Mouse (Mus musculus) layer of hippocampus, adult 2 months (tissue): ENCODE results near the gene Tmem138. TPM values are rescaled to one million over a fixed set of nuclear protein-coding genes. Genes with fewer than 3 reads are reported as not detected.

Source experiments
- DNase-seq, 2 experiments: peaks; one replicate each; pipeline ENCODE4 v3.0.0; 2022; ENCODE audit warnings: low spot score in 2 of 2
- H3K27ac ChIP-seq: fragments of 200-600 bp; 2 replicates; pipeline ENCODE4 v1.8.1; 2022
- H3K4me3 ChIP-seq: fragments of 200-600 bp; 2 replicates; pipeline ENCODE4 v1.8.1; 2022; ENCODE audit warnings: mild to moderate bottlenecking
- CTCF ChIP-seq: fragments of 200-600 bp; conservative IDR thresholded peaks from 2 replicates; pipeline ENCODE4 v1.8.1; 2022; ENCODE audit warnings: antibody characterized with exemption, mild to moderate bottlenecking, moderate library complexity
- total RNA-seq, 2 experiments: library from RNA; stranded (reverse); gene quantifications; 2 replicates each; pipeline ENCODE4 v1.2.3; 2021

Tmem138 gene
- total RNA-seq, 2 experiments from 2014 or later = 12.2 to 12.8 TPM

GRCm38 (mm10) chr19:10591659-10592377, 14.7 kb upstream of the Tmem138 start:
- TF ChIP-seq CTCF = no peak
- no peak overlapping the region for H3K27ac ChIP-seq
- no peak overlapping the region for H3K4me3 ChIP-seq
- no peak for DNase-seq

GRCm38 (mm10) chr19:10590301-10590700, 13.1 kb upstream of the Tmem138 start:
- DNase-seq = no peak
- TF ChIP-seq CTCF = no peak
- Histone ChIP-seq H3K27ac (no peak overlapping the region), H3K4me3 (no peak overlapping the region)

GRCm38 (mm10) chr19:10589127-10589857, 12.1 kb upstream of the Tmem138 start:
- DNase-seq = no peak
- TF ChIP-seq CTCF = no peak
- H3K27ac ChIP-seq = no peak overlapping the region
- H3K4me3 ChIP-seq = no peak overlapping the region

- H3K4me3 ChIP-seq = no peak overlapping the region
- H3K27ac ChIP-seq = no peak overlapping the region
- no peak for TF ChIP-seq CTCF
- no peak for DNase-seq
Observed at GRCm38 (mm10) chr19:10587231-10587630, 10.1 kb upstream of the Tmem138 start.

GRCm38 (mm10) chr19:10585112-10585511, 8.0 kb upstream of the Tmem138 start:
- Histone ChIP-seq H3K4me3 (no peak overlapping the region), H3K27ac (no peak overlapping the region)
- DNase-seq = no peak
- TF ChIP-seq CTCF = no peak

GRCm38 (mm10) chr19:10583550-10584146, 6.5 kb upstream of the Tmem138 start:
- Histone ChIP-seq H3K27ac (no peak overlapping the region), H3K4me3 (no peak overlapping the region)
- TF ChIP-seq CTCF = no peak
- DNase-seq = peak in 1 of 2 experiments; percentile 18

GRCm38 (mm10) chr19:10581984-10582383, 4.8 kb upstream of the Tmem138 start:
- TF ChIP-seq CTCF = no peak
- Histone ChIP-seq H3K4me3 (no peak overlapping the region), H3K27ac (no peak overlapping the region)
- DNase-seq = no peak

- Histone ChIP-seq H3K4me3 (no peak overlapping the region), H3K27ac (no peak overlapping the region)
- no peak for TF ChIP-seq CTCF
- DNase-seq = no peak
Observed at GRCm38 (mm10) chr19:10580761-10581160, 3.6 kb upstream of the Tmem138 start.

- no peak overlapping the region for H3K27ac ChIP-seq
- H3K4me3 ChIP-seq = no peak overlapping the region
- no peak for DNase-seq
- no peak for TF ChIP-seq CTCF
Observed at GRCm38 (mm10) chr19:10580102-10580501, 2.9 kb upstream of the Tmem138 start.

GRCm38 (mm10) chr19:10569627-10570026, 7.5 kb downstream of the Tmem138 start:
- Histone ChIP-seq H3K27ac (no peak overlapping the region), H3K4me3 (no peak overlapping the region)
- no peak for DNase-seq
- TF ChIP-seq CTCF = no peak

- no peak for DNase-seq
- no peak for TF ChIP-seq CTCF
- H3K27ac ChIP-seq = no peak overlapping the region
- H3K4me3 ChIP-seq = no peak overlapping the region
Observed at GRCm38 (mm10) chr19:10565217-10565616, 11.9 kb downstream of the Tmem138 start.

GRCm38 (mm10) chr19:10564278-10564677, 12.9 kb downstream of the Tmem138 start:
- no peak overlapping the region for H3K4me3 ChIP-seq
- no peak for DNase-seq
- no peak overlapping the region for H3K27ac ChIP-seq
- TF ChIP-seq CTCF = no peak

GRCm38 (mm10) chr19:10562351-10562750, 14.8 kb downstream of the Tmem138 start:
- H3K4me3 ChIP-seq = no peak overlapping the region
- no peak for TF ChIP-seq CTCF
- no peak overlapping the region for H3K27ac ChIP-seq
- DNase-seq = no peak
